Mouse (Mus musculus): ENCODE data around the gene Ctc1. TPM values are rescaled to one million over a fixed set of nuclear protein-coding genes. Genes with fewer than 3 reads are reported as not detected.

Gene Ctc1
- total and polyA plus RNA-seq, 2 experiments from 2014 or later = 46.8 to 67.7 TPM

GRCm38 (mm10) chr11:69037231-69038061 lies 21.7 kb downstream of the Ctc1 start:
- H3K36me3 ChIP-seq (ENCODE audit: insufficient read depth, low read length) = peaks cover 14% of the 10 kb centered on the region
- peak overlapping the region; percentile 51 for H3K4me2 ChIP-seq (ENCODE audit: low read depth, low read length, poor library complexity, severe bottlenecking)
- ATAC-seq (ENCODE audit: low FRiP score) (no peak), DNase-seq (ENCODE audit: low spot score) (peak; percentile 88)
- H3K27ac ChIP-seq (ENCODE audit: low read depth, low read length) = peak overlapping the region; percentile 84
- H3K4me1 ChIP-seq (ENCODE audit: insufficient read depth, low read length) = peaks cover 12% of the 10 kb centered on the region
- H3K9ac ChIP-seq (replicated peaks; ENCODE audit: low read length, poor library complexity, severe bottlenecking) = peak overlapping the region; percentile 72
- WGBS = under 1% methylated on average over 34 of the region's 34 CpGs
- no peak for TF ChIP-seq CTCF (IDR thresholded peaks at IDR 0.05)
- no peaks in the 10 kb centered on the region for H3K27me3 ChIP-seq (ENCODE audit: insufficient read depth, low read length)
- no peaks in the 10 kb centered on the region for H3K9me3 ChIP-seq (ENCODE audit: low read length)
- peak overlapping the region; percentile 63 for H3K4me3 ChIP-seq (ENCODE audit: low read depth, low read length)

- Histone ChIP-seq H3K27ac (ENCODE audit: low read depth, low read length) (0 out of 2 replicates have a peak overlapping the region, but pooled peaks have one; percentile 79), H3K36me3 (ENCODE audit: insufficient read depth, low read length) (peaks cover 11% of the 10 kb centered on the region), H3K4me2 (ENCODE audit: low read depth, low read length, poor library complexity, severe bottlenecking) (no peak overlapping the region), H3K27me3 (ENCODE audit: insufficient read depth, low read length) (no peaks in the 10 kb centered on the region), H3K4me1 (ENCODE audit: insufficient read depth, low read length) (peaks cover 12% of the 10 kb centered on the region), H3K4me3 (ENCODE audit: low read depth, low read length) (no peak overlapping the region; the same call in 1 of the 2 replicates), H3K9me3 (ENCODE audit: low read length) (no peaks in the 10 kb centered on the region), H3K9ac (replicated peaks; ENCODE audit: low read length, poor library complexity, severe bottlenecking) (no peak overlapping the region)
- 68% methylated on average over 5 of the region's 5 CpGs for WGBS
- no peak for ATAC-seq (ENCODE audit: low FRiP score)
- DNase-seq (ENCODE audit: low spot score) = no peak
- no peak for TF ChIP-seq CTCF (IDR thresholded peaks at IDR 0.05)
These were observed 22.5 kb downstream of the Ctc1 start for GRCm38 (mm10) chr11:69038173-69038572.

GRCm38 (mm10) chr11:69045531-69046394 lies 30.1 kb downstream of the Ctc1 start, which contains the start of gene Aurkb:
Aurkb (plus strand) TSS chr11:69045647.
- H3K4me1 ChIP-seq (ENCODE audit: insufficient read depth, low read length) = no peaks in the 10 kb centered on the region
- H3K9me3 ChIP-seq (ENCODE audit: low read length) = no peaks in the 10 kb centered on the region
- peak; percentile 76; the same call in 1 of the 2 replicates for ATAC-seq (ENCODE audit: low FRiP score)
- no peak within 1 kb of the TSS for H3K9ac ChIP-seq (replicated peaks; ENCODE audit: low read length, poor library complexity, severe bottlenecking)
- H3K36me3 ChIP-seq (ENCODE audit: insufficient read depth, low read length) = no peaks in the 10 kb centered on the region
- WGBS = 1% methylated on average over 54 of the region's 54 CpGs
- no peak for TF ChIP-seq CTCF (IDR thresholded peaks at IDR 0.05)
- H3K27ac ChIP-seq (ENCODE audit: low read depth, low read length) = no peak within 1 kb of the TSS
- H3K4me3 ChIP-seq (ENCODE audit: low read depth, low read length) = peak within 1 kb of the TSS; percentile 59
- H3K27me3 ChIP-seq (ENCODE audit: insufficient read depth, low read length) = no peaks in the 10 kb centered on the region
- H3K4me2 ChIP-seq (ENCODE audit: low read depth, low read length, poor library complexity, severe bottlenecking) = peak within 1 kb of the TSS; percentile 100
- DNase-seq (ENCODE audit: low spot score) = peak; percentile 95

DNA sequence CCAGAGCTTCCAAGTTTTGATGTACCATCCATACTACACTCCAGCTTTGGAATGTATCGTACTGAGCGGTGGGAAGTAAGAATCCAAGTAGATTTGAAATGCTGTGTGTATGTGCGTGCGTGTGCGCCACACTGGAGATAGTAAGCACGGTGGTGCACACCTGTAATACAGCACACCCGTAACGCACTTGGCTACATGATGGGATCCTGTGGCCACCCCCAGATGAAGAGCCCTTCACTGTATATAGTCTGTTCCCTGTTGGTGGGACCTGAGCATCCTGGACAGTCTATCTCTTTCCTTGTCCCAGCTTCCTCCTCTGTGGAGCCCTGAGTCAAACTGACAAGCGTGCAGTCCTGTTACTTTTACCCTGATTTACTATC lies 30.7 kb downstream of the Ctc1 start:
- no peak for DNase-seq (ENCODE audit: low spot score)
- 15% methylated on average over 9 of the region's 9 CpGs for WGBS
- Histone ChIP-seq H3K4me3 (ENCODE audit: low read depth, low read length) (peak overlapping the region; percentile 59), H3K9me3 (ENCODE audit: low read length) (no peaks in the 10 kb centered on the region), H3K27me3 (ENCODE audit: insufficient read depth, low read length) (no peaks in the 10 kb centered on the region), H3K9ac (replicated peaks; ENCODE audit: low read length, poor library complexity, severe bottlenecking) (no peak overlapping the region), H3K4me2 (ENCODE audit: low read depth, low read length, poor library complexity, severe bottlenecking) (peak overlapping the region; percentile 100), H3K36me3 (ENCODE audit: insufficient read depth, low read length) (no peaks in the 10 kb centered on the region), H3K27ac (ENCODE audit: low read depth, low read length) (no peak overlapping the region), H3K4me1 (ENCODE audit: insufficient read depth, low read length) (no peaks in the 10 kb centered on the region)
- TF ChIP-seq CTCF (IDR thresholded peaks at IDR 0.05) = no peak
- no peak for ATAC-seq (ENCODE audit: low FRiP score)

- no peak for TF ChIP-seq CTCF (IDR thresholded peaks at IDR 0.05)
These were observed 31.9 kb downstream of the Ctc1 start for GRCm38 (mm10) chr11:69047592-69047991.

More at GRCm38 (mm10) chr11:69047592-69047991, 31.9 kb downstream of the Ctc1 start:
- H3K4me2 ChIP-seq (ENCODE audit: low read depth, low read length, poor library complexity, severe bottlenecking) = no peak overlapping the region
- no peak overlapping the region for H3K27ac ChIP-seq (ENCODE audit: low read depth, low read length)
- H3K36me3 ChIP-seq (ENCODE audit: insufficient read depth, low read length) = no peaks in the 10 kb centered on the region
- no peak overlapping the region for H3K9ac ChIP-seq (replicated peaks; ENCODE audit: low read length, poor library complexity, severe bottlenecking)
- no peak overlapping the region for H3K4me3 ChIP-seq (ENCODE audit: low read depth, low read length)
- no peaks in the 10 kb centered on the region for H3K27me3 ChIP-seq (ENCODE audit: insufficient read depth, low read length)
- 92% methylated on average over 12 of the region's 12 CpGs for WGBS
- H3K4me1 ChIP-seq (ENCODE audit: insufficient read depth, low read length) = no peaks in the 10 kb centered on the region
- DNase-seq (ENCODE audit: low spot score) (no peak), ATAC-seq (ENCODE audit: low FRiP score) (no peak)
- H3K9me3 ChIP-seq (ENCODE audit: low read length) = no peaks in the 10 kb centered on the region

All from midbrain, postnatal 0 days (tissue).